Mouse (Mus musculus): ENCODE data around the gene Dmkn.
"Not testable (repeated sequence)": the region's sequence is repeated elsewhere in the genome, so short reads cannot be mapped to it uniquely, and the experiment has no call there.

Dmkn gene

GRCm38 (mm10) chr7:30763456-30763855 is at the start of gene Dmkn:
Gene Dmkn, plus strand, starts transcription at chr7:30763756.
- no peak for DNase-seq (ENCODE audit: low read depth, low spot score)

GRCm38 (mm10) chr7:30717006-30717715 is 46.4 kb upstream of the Dmkn start:
- peak; percentile 93 for DNase-seq (ENCODE audit: low read depth, low spot score)

- no peak for DNase-seq (ENCODE audit: low read depth, low spot score)
Measured at GRCm38 (mm10) chr7:30717716-30718046, 45.9 kb upstream of the Dmkn start.

- DNase-seq (ENCODE audit: low read depth, low spot score) = no peak
Measured at GRCm38 (mm10) chr7:30719669-30720068, 43.9 kb upstream of the Dmkn start.

GRCm38 (mm10) chr7:30721286-30721685 is 42.3 kb upstream of the Dmkn start:
- DNase-seq (ENCODE audit: low read depth, low spot score) = no peak

- no peak for DNase-seq (ENCODE audit: low read depth, low spot score)
Measured at GRCm38 (mm10) chr7:30723274-30723953, 40.1 kb upstream of the Dmkn start.

- no peak for DNase-seq (ENCODE audit: low read depth, low spot score)
Measured at GRCm38 (mm10) chr7:30728214-30728613, 35.3 kb upstream of the Dmkn start.

GRCm38 (mm10) chr7:30728739-30729395 is 34.7 kb upstream of the Dmkn start:
- peak; percentile 14 for DNase-seq (ENCODE audit: low read depth, low spot score)

- peak; percentile 96 for DNase-seq (ENCODE audit: low read depth, low spot score)
Measured at GRCm38 (mm10) chr7:30729396-30730063, 34.0 kb upstream of the Dmkn start, which contains the start of gene Tmem147. Gene Tmem147, minus strand, starts transcription at chr7:30729540.

GRCm38 (mm10) chr7:30730064-30730722 is 33.4 kb upstream of the Dmkn start:
- DNase-seq (ENCODE audit: low read depth, low spot score) = not testable (repeated sequence)

GRCm38 (mm10) chr7:30736211-30736610 is 27.3 kb upstream of the Dmkn start:
- no peak for DNase-seq (ENCODE audit: low read depth, low spot score)

GRCm38 (mm10) chr7:30742570-30742969 is 21.0 kb upstream of the Dmkn start:
- DNase-seq (ENCODE audit: low read depth, low spot score) = not testable (repeated sequence)

GRCm38 (mm10) chr7:30743617-30744016 is 19.9 kb upstream of the Dmkn start, which contains the start of gene Gapdhs:
Gene Gapdhs, minus strand, starts transcription at chr7:30743681.
- not testable (repeated sequence) for DNase-seq (ENCODE audit: low read depth, low spot score)

GRCm38 (mm10) chr7:30744022-30744598 is 19.4 kb upstream of the Dmkn start:
- DNase-seq (ENCODE audit: low read depth, low spot score) = no peak

- no peak for DNase-seq (ENCODE audit: low read depth, low spot score)
Measured at GRCm38 (mm10) chr7:30747525-30748204, 15.9 kb upstream of the Dmkn start.

- no peak for DNase-seq (ENCODE audit: low read depth, low spot score)
Measured at GRCm38 (mm10) chr7:30749824-30750606, 13.5 kb upstream of the Dmkn start.

GRCm38 (mm10) chr7:30751086-30751669 is 12.4 kb upstream of the Dmkn start, which contains the start of gene Sbsn:
Gene Sbsn, plus strand, starts transcription at chr7:30751471.
- no peak for DNase-seq (ENCODE audit: low read depth, low spot score)

GRCm38 (mm10) chr7:30757001-30757400 is 6.6 kb upstream of the Dmkn start:
- DNase-seq (ENCODE audit: low read depth, low spot score) = no peak

GRCm38 (mm10) chr7:30758853-30759252 is 4.7 kb upstream of the Dmkn start:
- DNase-seq (ENCODE audit: low read depth, low spot score) = peak; percentile 23

Data from mesoderm, embryonic 11.5 days (tissue).